Mouse (Mus musculus) lung, postnatal 0 days (tissue): ENCODE data around the gene Fam129b.

Experiments
- CTCF ChIP-seq: IDR thresholded peaks from 2 replicates; pipeline ENCODE4 v1.5.1; 2016; ENCODE audit warnings: antibody characterized with exemption, mild to moderate bottlenecking
- EP300 ChIP-seq: IDR thresholded peaks from 2 replicates; pipeline ENCODE4 v1.6.1; 2016; ENCODE audit warnings: antibody characterized with exemption, mild to moderate bottlenecking, control low read depth

- no peak for TF ChIP-seq CTCF
- no peak for TF ChIP-seq EP300
Observed at GRCm38 (mm10) chr2:32881054-32881453, 5.1 kb downstream of the Fam129b start.
